Mouse (Mus musculus) heart, adult 2 months (tissue): Measurements from ENCODE around the gene Slc16a7. TPM values are rescaled to one million over a fixed set of nuclear protein-coding genes. Genes with fewer than 3 reads are reported as not detected.
A peak's percentile ranks its signal among the peaks of the same experiment; 100 is the strongest.

Experiments used
- DNase-seq, 2 experiments: peaks; one replicate each; pipeline ENCODE4 v3.0.0; 2021
- H3K27ac ChIP-seq: fragments of 200-600 bp; 2 replicates; pipeline ENCODE4 v1.8.1; 2022
- H3K27me3 ChIP-seq: fragments of 200-500 bp; 2 replicates; pipeline ENCODE4 v1.6.1; 2012; ENCODE audit warnings: mild to moderate bottlenecking, low read length, inconsistent platforms, mixed read lengths; ENCODE audit not compliant: control insufficient read depth, insufficient read depth
- H3K36me3 ChIP-seq: fragments of 200-500 bp; 2 replicates; pipeline ENCODE4 v1.6.1; 2012; ENCODE audit warnings: low read length, inconsistent platforms; ENCODE audit not compliant: control insufficient read depth, insufficient read depth
- H3K4me1 ChIP-seq: fragments of 200-500 bp; 2 replicates; pipeline ENCODE4 v1.6.1; 2011; ENCODE audit warnings: low read length; ENCODE audit not compliant: control insufficient read depth, insufficient read depth
- H3K4me3 ChIP-seq: fragments of 200-600 bp; 2 replicates; pipeline ENCODE4 v1.8.1; 2022
- H3K79me2 ChIP-seq: fragments of 200-500 bp; replicated peaks from 2 replicates; pipeline ENCODE4 v1.6.1; 2012; ENCODE audit warnings: mild to moderate bottlenecking, inconsistent platforms, low read length, moderate library complexity, mixed read lengths; ENCODE audit not compliant: control insufficient read depth, insufficient read depth
- H3K9ac ChIP-seq: fragments of 200-500 bp; 2 replicates; pipeline ENCODE4 v1.6.1; 2012; ENCODE audit warnings: low read depth, mild to moderate bottlenecking, control low read depth, inconsistent platforms, low read length, mixed read lengths
- CTCF ChIP-seq: fragments of 200-600 bp; IDR thresholded peaks from 2 replicates; pipeline ENCODE4 v1.8.1; 2022; ENCODE audit warnings: antibody characterized with exemption, mild to moderate bottlenecking, moderate library complexity
- EP300 ChIP-seq: fragments of 200-500 bp; IDR thresholded peaks from 2 replicates; pipeline ENCODE4 v1.6.1; 2011; ENCODE audit warnings: low read depth, low read length, control low read depth; ENCODE audit not compliant: insufficient read depth
- POLR2A ChIP-seq: fragments of 200-500 bp; IDR thresholded peaks from 2 replicates; pipeline ENCODE4 v1.6.1; 2011; ENCODE audit warnings: mild to moderate bottlenecking, low read depth, low read length, control low read depth; ENCODE audit not compliant: insufficient read depth
- WGBS: fragments of 180-500 bp; shearing (Covaris S2); methylation state at CpG from one replicate; pipeline ENCODE4 v1.1.7; 2018; 5-methylcytosine and 5-hydroxymethylcytosine counted together
- intact Hi-C: fragments of 180-260 bp; cut with DNase I; formaldehyde crosslinking; loops from one replicate; pipeline ENCODE4 v1.15.1; 2025
- long read RNA-seq: library from polyadenylated mRNA; stranded (forward); transcript quantifications from one replicate; pipeline ENCODE4 v2.0.0, GENCODE M21; 2021
- polyA plus RNA-seq: library from polyadenylated mRNA; depleted of rRNA; stranded (reverse); fragments of >200 nt; gene quantifications from 2 replicates; pipeline ENCODE4 v1.2.3, GENCODE M21; 2012; rRNA removed
- total RNA-seq, 2 experiments: library from RNA; stranded (reverse); gene quantifications; 2 replicates each; pipeline ENCODE4 v1.2.3; 2021

The Slc16a7 gene
- total RNA-seq: 10 to 100 TPM; 13.3 to 14.4 TPM
- 7.9 and 10.9 TPM in 2 replicates for polyA plus RNA-seq
- long read RNA-seq, partial matches to known transcripts: 1 of 7 reads
- long read RNA-seq, other reads (novel, unspliced or antisense): 6 of 7 reads

DNA sequence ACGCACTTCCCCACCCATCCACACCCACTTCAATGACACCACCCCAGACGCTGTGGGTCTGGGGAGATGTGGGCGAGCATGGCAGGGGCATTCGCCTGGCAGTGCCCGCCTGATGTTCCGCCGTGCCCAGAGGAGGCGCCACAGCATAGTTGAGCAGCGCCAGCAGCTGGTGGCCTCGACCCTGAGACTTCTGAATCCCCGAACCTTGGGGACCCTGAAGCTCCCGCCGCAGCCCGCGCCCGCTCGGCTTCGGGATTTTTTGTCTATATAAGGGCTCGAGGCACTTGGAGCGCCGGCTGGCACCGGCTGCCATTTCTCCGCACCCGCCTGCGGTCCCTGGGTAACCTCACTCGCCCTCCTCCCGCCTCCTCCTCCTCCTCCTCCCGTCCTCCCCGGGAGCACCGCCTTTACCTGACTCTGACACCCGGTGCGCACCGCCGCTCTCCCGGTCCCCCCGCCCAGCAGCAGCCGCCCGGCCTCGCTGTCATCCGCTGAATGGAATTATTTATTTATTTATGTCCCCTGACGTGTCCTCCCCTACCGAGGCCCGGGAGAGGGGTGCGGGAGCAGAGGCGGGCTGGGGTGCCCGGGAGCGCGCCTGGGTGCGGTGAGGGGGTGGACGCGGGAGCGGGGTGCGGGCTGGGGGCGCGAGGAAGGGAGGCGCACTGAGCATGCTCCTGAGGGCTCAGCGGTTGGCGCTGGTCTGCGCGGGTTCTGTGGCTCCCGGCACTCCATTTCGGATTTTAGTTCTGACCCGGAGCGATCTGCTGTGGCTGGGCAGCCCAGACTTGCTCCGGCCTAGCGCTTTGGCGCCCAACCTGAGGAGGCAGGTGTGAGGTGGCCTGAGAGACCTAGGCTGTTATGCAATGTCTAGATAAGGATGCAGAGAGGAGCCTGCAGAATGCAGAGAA lies at the start of gene Slc16a7:
Gene Slc16a7, minus strand, starts transcription at position 590 of the 911 bp plus-strand sequence.
- intact Hi-C loops: loop anchor here (10.0 kb wide), 1 partner anchor 124 kb away; no protein-coding TSS in a partner anchor
- Histone ChIP-seq H3K36me3 (no peaks in the 10 kb centered on the region), H3K79me2 (no peaks in the 10 kb centered on the region), H3K4me1 (no peaks in the 10 kb centered on the region), H3K4me3 (peak within 1 kb of the TSS; percentile 59), H3K27ac (peak within 1 kb of the TSS; percentile 69), H3K9ac (peak within 1 kb of the TSS; percentile 73), H3K27me3 (no peaks in the 10 kb centered on the region)
- TF ChIP-seq POLR2A (no peak), CTCF (peak; percentile 54), EP300 (no peak)
- peak; percentile 70 to 81 for DNase-seq
- under 1% methylated on average over 65 of the region's 67 CpGs for WGBS

DNA sequence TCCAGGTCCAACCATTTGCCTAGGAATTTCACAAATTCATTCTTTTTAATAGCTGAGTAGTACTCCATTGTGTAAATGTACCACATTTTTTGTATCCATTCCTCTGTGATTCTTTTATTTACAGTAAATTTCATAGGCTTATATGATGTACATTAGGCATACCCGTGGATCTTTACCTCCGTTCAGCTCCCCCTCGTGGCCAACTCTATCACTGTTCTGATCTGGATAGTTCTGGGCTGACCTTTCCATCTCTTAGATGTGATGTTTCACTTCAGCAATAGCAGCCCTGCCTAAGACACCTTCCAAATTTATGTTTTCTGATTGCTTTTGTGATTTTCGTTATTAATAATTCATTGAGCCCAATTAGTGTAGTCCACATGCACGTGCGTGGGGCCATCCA lies 29.5 kb upstream of the Slc16a7 start:
- Histone ChIP-seq H3K79me2 (no peaks in the 10 kb centered on the region), H3K27ac (no peak overlapping the region), H3K9ac (no peak overlapping the region), H3K4me3 (no peak overlapping the region), H3K27me3 (no peaks in the 10 kb centered on the region), H3K36me3 (no peaks in the 10 kb centered on the region), H3K4me1 (no peaks in the 10 kb centered on the region)
- no peak for DNase-seq
- TF ChIP-seq CTCF (peak; percentile 36), POLR2A (no peak)
- intact Hi-C loops: loop anchor here (5.0 kb wide), 1 partner anchor 151 kb away; no protein-coding TSS in a partner anchor
- WGBS: 65% methylated on average over 6 of the region's 6 CpGs

DNA sequence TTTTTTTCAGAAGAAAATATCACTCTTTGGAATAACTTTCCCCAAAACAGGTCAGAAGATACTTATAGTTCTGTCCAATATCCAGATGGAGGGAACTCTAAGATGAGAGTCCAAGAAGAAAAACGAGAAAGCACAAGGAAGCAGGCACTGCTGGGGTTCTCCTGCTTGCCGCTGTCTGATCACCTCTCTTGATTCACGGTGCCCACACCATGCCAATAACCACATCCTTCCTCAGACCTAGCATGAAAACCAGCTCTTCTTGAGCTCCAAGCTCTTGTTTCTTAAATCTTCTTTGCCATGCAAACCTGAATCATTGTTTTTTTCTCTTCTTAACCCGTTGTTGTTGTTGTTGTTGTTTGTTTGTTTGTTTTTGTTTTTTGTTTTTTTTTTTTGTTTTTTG lies 10.5 kb upstream of the Slc16a7 start:
- no peaks in the 10 kb centered on the region for H3K79me2 ChIP-seq
- no peak overlapping the region for H3K4me3 ChIP-seq
- no peaks in the 10 kb centered on the region for H3K36me3 ChIP-seq
- H3K27me3 ChIP-seq: no peaks in the 10 kb centered on the region
- H3K9ac ChIP-seq: no peak overlapping the region
- H3K4me1 ChIP-seq: no peaks in the 10 kb centered on the region
- no peak overlapping the region for H3K27ac ChIP-seq
- no peak for DNase-seq
- intact Hi-C loops: no loop called here
- TF ChIP-seq CTCF (no peak), EP300 (no peak), POLR2A (no peak)
- WGBS: 79% methylated on average over 4 of the region's 4 CpGs

DNA sequence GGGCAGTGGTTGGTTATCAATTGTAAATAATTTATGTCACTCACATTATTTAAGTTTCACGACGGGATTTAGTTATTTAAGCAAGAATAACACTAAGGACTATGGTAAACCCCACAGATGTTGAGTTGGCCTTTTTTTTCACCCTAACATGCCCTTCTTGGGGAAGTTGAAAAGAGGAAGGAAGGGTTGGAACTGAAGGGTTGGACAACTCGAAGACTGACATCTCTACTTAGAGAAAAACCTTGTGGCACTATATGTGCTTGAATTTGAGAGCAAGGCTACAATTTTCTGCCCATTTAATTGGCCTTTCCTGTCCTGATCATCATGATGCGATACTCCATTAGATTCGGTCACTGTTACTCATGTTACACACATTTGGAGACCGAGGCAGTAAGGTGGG lies 746 bp upstream of the Slc16a7 start:
- DNase-seq: no peak

DNA sequence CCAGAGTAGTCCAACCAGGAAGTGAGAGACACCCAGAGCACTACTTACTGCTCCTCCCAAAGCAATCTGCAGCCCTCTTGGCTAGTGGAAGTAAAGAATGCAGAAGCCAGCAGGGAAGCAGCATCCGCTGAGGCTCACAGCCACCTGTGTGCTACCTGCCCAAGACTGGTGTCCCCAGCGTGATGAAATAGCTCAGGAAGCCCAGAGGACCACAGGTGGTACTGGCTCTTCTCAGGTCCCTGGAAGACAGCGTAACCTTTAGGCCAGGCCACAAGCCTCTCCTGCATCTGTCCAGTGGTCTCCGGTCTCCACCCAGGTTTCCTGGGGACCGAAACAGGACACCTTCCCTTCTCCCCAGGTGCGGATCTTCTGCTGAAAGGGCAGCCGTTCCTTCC lies 787 bp downstream of the Slc16a7 start:
- intact Hi-C loops: loop anchor here (10.0 kb wide), 1 partner anchor 124 kb away; no protein-coding TSS in a partner anchor
- Histone ChIP-seq H3K9ac (peak overlapping the region; percentile 73), H3K27ac (peak overlapping the region; percentile 69), H3K79me2 (no peaks in the 10 kb centered on the region), H3K4me1 (no peaks in the 10 kb centered on the region), H3K36me3 (no peaks in the 10 kb centered on the region), H3K4me3 (peak overlapping the region; percentile 59), H3K27me3 (no peaks in the 10 kb centered on the region)
- 36% methylated on average over 7 of the region's 7 CpGs for WGBS
- TF ChIP-seq POLR2A: no peak
- no peak for TF ChIP-seq CTCF
- no peak for TF ChIP-seq EP300
- peak; percentile 33 to 46 for DNase-seq

More for the DNA sequence above, 746 bp upstream of the Slc16a7 start:
- Histone ChIP-seq H3K27ac (no peak overlapping the region; the same call in 1 of the 2 replicates), H3K79me2 (no peaks in the 10 kb centered on the region), H3K27me3 (no peaks in the 10 kb centered on the region), H3K9ac (no peak overlapping the region), H3K36me3 (no peaks in the 10 kb centered on the region), H3K4me3 (no peak overlapping the region), H3K4me1 (no peaks in the 10 kb centered on the region)
- 82% methylated on average over 6 of the region's 6 CpGs for WGBS
- no peak for TF ChIP-seq POLR2A
- no peak for TF ChIP-seq CTCF
- no peak for TF ChIP-seq EP300
- intact Hi-C loops: no loop called here
